Mouse (Mus musculus) MEL (cell line): Measurements from ENCODE around the gene Rgs6.

Experiments
- CTCF ChIP-seq, 3 experiments: IDR thresholded peaks in 2 of 3; conservative IDR thresholded peaks in 1 of 3; 2 replicates each; pipeline ENCODE4 v1.5.1; 2011 to 2012; ENCODE audit warnings: low read length in 3 of 3, low read depth in 2 of 3, mild to moderate bottlenecking in 2 of 3, improper control_type of control experiment in 1 of 3, inconsistent platforms in 1 of 3, mixed read lengths in 1 of 3, moderate library complexity in 1 of 3; ENCODE audit not compliant: control insufficient read depth in 1 of 3, insufficient read depth in 1 of 3, poor library complexity in 1 of 3, severe bottlenecking in 1 of 3
- POLR2A ChIP-seq, 2 experiments: IDR thresholded peaks; 2 replicates each; pipeline ENCODE4 v1.6.1; 2011 to 2012; ENCODE audit warnings: low read length in 2 of 2, mild to moderate bottlenecking in 2 of 2, control low read depth in 1 of 2, improper control_type of control experiment in 1 of 2, low read depth in 1 of 2, moderate library complexity in 1 of 2; ENCODE audit not compliant: control insufficient read depth in 1 of 2, insufficient read depth in 1 of 2, poor library complexity in 1 of 2

DNA sequence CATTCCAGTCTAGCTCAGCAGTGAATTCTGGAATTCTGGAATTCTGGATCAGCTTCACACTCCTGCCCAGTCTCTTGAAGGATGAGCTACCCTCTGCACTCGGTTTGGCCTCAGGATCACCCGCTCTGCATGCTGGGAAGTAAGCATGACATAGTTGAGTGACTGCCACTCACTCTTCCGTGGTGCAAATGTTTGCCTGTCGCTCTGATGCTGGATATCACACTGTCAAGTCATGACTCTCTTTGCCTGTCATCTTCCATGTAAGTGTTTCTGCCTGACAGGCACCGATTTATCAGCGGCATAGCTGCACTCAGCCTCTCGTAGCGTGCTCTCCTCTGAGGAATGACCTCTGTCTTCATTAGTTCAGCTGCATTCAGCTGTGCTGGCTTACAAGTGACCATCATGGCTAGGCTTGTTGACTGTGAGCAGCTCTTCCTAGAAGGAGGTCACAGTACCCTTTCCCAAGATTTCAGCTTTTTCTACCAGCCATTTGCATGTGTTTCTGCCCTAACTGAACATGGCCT lies 135.0 kb downstream of the Rgs6 start:
- no peak for TF ChIP-seq POLR2A (IDR thresholded peaks at IDR 0.05; ENCODE audit: control insufficient read depth in 1 of 2, insufficient read depth in 1 of 2, low read depth in 1 of 2, low read length in 2 of 2, poor library complexity in 1 of 2)
- no peak for TF ChIP-seq CTCF (IDR thresholded peaks at IDR 0.05 in 2 of 3, conservative IDR thresholded peaks at IDR 0.05 in 1 of 3; ENCODE audit: control insufficient read depth in 1 of 3, insufficient read depth in 1 of 3, low read depth in 2 of 3, low read length in 3 of 3, poor library complexity in 1 of 3, severe bottlenecking in 1 of 3)
